Mouse (Mus musculus): ENCODE results near the gene Grifin.

The Grifin gene

GRCm38 (mm10) chr5:140542811-140543575 lies 21.9 kb downstream of the Grifin start:
- no peak for TF ChIP-seq GATA4 (IDR thresholded peaks at IDR 0.05; ENCODE audit: insufficient replicate concordance, low read length)

GRCm38 (mm10) chr5:140540106-140540505 lies 24.8 kb downstream of the Grifin start:
- TF ChIP-seq GATA4 (IDR thresholded peaks at IDR 0.05; ENCODE audit: insufficient replicate concordance, low read length): no peak

GRCm38 (mm10) chr5:140538111-140538683 lies 26.7 kb downstream of the Grifin start:
- TF ChIP-seq GATA4 (IDR thresholded peaks at IDR 0.05; ENCODE audit: insufficient replicate concordance, low read length): no peak

GRCm38 (mm10) chr5:140526754-140527153 lies 38.1 kb downstream of the Grifin start:
- no peak for TF ChIP-seq GATA4 (IDR thresholded peaks at IDR 0.05; ENCODE audit: insufficient replicate concordance, low read length)

GRCm38 (mm10) chr5:140521196-140521595 lies 43.7 kb downstream of the Grifin start:
- no peak for TF ChIP-seq GATA4 (IDR thresholded peaks at IDR 0.05; ENCODE audit: insufficient replicate concordance, low read length)

GRCm38 (mm10) chr5:140517921-140518230 lies 47.0 kb downstream of the Grifin start:
- TF ChIP-seq GATA4 (IDR thresholded peaks at IDR 0.05; ENCODE audit: insufficient replicate concordance, low read length): no peak

- no peak for TF ChIP-seq GATA4 (IDR thresholded peaks at IDR 0.05; ENCODE audit: insufficient replicate concordance, low read length)
These were observed 47.5 kb downstream of the Grifin start for GRCm38 (mm10) chr5:140517159-140517920.

- TF ChIP-seq GATA4 (IDR thresholded peaks at IDR 0.05; ENCODE audit: insufficient replicate concordance, low read length): no peak
These were observed 49.9 kb downstream of the Grifin start for GRCm38 (mm10) chr5:140514799-140515486.

GRCm38 (mm10) chr5:140513921-140514320 lies 51.0 kb downstream of the Grifin start:
- TF ChIP-seq GATA4 (IDR thresholded peaks at IDR 0.05; ENCODE audit: insufficient replicate concordance, low read length): no peak

All from liver, adult (tissue).